Mouse (Mus musculus): ENCODE results near the gene Ccdc162.

Ccdc162 gene

DNA sequence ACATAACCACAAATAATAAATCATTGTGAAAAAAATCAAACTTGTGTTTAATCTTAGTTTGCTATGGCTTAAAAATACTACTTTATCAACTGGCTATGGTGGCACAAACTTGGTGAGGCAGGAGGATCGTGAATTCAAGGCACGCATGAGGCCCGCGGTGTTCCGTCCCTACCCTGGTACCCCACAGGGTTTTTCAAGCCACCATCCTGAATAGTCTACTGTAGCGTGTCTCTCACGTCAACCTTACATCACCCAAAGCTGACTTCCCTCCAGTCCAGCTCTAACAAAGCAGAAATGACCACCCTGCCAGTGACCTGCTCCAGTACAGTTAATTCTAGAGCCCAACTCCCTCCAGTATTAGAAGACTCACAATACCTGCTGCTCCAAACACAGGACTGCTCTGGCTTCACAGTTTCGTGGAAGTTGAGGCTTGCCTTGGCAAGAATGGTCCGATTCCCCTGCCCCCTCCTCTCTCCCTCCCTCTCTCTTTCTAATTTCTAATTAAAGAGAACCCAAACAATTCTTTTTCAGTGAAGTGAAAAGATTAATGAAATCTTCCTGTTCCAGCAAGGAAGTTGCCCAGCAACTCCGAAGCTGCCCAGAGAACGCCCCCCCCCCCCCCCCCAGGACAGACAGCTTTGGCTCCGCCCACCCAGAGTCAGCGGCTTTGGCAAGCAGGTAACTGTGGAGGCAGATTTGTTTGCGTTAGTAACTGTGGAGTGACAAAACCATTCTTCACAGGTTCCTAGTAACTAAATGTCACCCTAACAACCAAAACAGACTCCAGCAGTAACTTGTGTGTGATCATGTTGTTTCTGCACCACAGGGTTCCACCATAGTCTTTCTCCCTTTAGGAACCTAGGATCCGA is at the start of gene Ccdc162:
Ccdc162 (minus strand) TSS at position 606 of the 869 bp plus-strand sequence.
- in situ Hi-C loops (cut with MboI, MseI) = no loop called here

DNA sequence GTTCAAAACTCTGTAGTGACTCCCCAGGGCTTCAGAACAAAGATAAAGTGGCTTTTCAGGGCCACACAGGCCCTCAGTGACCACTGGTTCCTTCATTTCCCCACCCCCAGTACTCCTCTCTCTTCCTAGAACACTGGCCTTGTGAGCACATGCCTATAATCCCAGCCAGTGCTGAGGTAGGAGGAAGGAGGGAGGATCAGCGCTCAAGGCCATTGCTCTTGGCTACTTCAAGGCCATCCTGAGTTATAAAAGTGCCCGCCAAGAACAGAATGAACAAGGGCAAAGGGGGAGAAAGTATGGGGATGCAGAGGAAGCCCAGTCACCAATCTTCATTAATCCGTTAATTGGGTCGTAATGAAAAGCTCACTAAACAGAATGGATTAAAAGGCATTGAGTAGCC is 49.2 kb upstream of the Ccdc162 start:
- in situ Hi-C loops (cut with MboI, MseI) = no loop called here

DNA sequence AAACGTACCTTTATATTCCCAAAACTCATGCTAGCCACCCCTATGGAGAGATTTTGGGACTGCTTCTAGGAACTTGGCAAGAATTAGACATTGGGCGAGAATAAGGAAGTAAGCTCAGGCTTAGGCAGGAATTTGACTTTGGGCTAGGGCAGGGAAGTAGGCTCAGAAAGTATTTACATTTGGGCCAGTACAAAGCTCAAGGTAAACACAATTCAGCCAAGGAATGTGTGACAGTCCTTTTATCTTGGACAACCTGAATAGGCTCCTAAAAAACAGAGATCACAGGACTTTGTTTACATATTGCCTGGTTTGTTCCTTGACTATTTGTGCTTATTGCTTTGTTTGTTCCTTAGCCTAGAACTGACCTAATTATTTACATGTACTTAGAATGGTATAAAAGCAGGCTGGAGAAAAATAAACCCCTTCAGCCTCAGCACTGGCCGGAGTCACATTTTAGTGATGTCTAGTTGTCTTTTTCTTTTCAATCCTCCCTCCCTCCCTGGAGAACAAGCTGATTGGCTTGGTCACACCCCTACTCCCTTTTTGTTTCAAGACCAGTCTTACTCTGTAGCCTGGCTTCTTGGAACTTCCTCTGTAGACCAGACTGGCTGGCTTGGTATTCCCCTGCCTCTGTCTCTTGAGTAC is 47.4 kb upstream of the Ccdc162 start:
- in situ Hi-C loops (cut with MboI, MseI) = no loop called here

DNA sequence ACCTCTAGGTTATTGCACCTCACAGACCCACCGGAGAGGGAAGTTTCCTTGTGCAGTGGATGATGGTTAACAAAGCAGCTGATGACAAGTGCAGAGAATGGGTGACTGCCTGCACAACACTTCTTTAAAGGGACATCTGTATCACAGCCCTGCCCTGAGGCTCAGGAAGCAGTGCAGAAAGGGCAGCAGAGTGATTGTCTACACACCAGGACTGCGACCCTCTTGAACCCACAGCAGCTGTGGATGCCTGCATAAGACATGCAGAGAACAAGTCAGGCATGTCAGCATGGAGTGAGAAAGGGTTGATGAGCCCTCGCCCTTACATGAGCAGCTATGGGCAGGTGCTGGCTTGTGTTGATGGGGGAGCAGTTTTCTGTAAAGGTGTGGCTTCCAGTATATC is 44.4 kb upstream of the Ccdc162 start:
- in situ Hi-C loops (cut with MboI, MseI) = no loop called here

DNA sequence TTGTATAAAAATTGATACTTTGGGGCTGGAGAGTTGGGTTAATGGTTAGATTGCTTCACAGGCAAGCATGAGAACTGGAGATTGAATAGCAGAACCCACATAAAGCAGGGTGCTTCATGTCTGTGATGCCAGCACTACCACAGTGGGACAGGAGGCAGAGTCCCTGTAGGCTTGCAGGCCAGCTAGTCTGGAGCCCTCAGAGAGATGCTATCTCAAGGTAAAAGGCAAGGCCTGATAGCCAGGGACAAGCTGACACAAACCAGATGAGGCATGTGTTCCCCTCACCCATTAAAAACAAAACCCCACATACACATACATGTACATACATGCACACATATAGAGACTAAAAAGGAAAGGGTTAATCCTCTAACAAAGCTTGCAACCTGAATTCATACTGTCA is 41.6 kb upstream of the Ccdc162 start:
- in situ Hi-C loops (cut with MboI, MseI) = no loop called here

DNA sequence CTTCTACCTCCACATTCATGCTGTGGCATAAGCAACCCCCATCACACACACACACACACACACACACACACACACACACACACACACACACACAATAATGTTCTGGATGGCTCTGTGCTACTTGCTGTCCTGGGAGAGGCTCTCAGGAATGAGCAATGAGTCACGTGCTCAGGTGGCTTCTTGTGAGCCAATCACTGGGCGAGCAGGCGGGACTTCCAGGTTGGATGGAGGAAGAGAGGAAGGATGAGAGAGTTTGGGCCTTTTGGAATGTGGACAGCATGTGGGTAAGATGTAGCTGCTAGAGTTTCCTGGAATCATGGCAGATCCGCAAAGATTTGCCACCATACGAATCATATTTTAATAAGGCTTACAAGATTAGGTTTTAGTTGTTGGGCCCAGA is 40.8 kb upstream of the Ccdc162 start:
- in situ Hi-C loops (cut with MboI, MseI) = no loop called here

DNA sequence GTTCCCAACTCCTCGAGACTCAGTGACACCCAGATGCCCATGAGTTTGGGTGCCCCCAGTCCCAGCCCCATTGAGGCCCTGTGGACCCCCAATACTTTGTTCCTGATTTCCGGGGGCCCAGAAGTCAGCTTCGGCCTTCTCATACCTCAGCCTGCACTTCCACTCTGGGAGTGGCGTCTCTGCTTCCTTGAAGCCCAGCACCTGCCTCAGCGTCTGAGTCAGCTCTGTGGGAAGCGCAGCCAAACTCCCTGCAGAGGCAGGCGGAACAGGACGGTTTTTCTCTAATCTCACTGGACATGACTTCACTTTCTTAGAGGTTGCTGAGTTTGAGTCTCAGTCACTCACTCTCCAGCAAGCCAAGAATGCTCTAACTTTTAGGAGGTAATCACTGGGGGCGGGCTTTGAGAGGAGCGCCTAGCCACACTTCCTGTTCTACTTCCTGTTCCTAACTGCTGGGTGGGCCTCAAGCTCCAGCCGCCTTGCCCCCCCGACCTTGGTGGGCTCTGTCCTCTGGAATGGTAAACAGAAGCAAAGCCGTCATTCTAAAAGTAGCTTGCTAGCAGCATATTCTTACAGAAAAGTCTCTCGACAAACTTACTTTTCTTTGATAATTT is 35.5 kb upstream of the Ccdc162 start:
- in situ Hi-C loops (cut with MboI, MseI) = no loop called here

DNA sequence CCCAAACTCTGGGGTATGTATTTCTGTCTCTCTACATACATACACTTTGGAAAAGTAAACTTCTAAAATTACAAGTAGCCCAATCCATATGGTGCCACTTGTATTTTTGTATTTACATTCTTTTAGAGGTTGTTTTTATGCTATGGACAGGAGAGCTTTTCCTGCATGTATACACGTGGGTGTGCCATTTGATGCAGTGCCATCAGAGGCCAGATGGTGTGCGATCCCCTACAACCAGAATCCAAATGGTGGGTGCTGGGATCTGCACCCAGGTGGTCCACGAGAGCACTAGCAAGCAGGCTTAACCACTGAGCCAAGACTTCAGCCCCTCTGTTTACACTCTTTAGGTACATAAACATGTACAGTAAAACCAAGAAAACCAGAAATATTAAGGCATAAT is 32.9 kb upstream of the Ccdc162 start:
- in situ Hi-C loops (cut with MboI, MseI) = no loop called here

DNA sequence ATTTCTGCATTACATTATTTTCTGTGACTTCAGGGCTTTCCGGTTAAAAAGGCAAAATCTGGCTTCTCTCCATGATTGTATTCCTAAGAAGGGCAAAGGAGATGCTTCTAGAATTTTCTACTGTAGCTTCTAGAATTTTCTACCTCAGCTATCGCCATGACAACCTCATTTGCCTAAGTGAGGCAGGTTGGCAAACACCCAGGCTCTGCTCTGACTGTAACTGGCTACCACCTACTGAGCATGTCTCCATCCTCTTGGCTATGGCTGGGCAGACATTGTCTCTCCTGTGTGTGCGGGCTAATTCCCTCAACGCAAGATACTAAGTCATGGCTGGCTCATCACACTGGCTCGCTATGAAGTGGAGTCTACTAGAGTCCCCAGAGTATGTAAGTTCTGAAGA is 30.1 kb upstream of the Ccdc162 start:
- in situ Hi-C loops (cut with MboI, MseI) = no loop called here

DNA sequence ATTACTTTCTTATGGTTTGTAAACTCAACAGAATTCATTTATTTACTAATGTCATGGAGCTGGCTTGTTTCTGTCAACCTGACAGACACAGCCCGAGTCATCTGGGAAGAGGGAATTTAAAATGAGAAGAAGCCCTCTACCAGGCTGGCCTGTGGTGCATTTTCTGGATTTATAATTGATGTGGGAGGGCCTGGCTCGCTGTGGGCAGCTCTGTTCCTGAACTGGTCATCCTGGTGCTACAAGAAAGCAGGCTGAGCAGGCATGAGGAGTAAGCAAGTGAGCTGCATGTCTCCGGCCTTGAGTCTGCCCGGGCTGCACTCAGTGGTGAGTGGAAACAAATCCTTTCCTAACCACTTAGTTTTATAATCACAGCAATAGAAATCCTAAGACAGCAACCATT is 27.6 kb upstream of the Ccdc162 start:
- in situ Hi-C loops (cut with MboI, MseI) = no loop called here

DNA sequence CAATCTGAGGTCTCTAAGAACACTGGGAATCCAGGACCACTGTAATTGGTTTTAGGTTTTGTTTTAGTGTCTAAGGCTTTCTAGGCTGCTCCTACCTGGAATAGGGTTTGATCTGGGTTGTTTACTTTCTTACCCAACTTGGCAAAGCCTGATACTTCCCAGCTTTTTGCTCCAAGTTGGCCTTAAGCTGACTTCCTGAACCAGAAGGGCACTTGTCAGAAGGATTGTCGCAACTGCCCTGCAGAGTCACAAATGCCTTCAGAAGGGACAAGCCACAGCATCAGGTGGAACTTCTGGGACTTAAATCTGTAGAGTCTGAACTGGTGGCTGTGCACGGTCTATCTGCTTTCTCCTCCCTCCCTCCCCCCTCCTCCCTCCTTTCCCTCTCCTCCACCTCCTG is 23.8 kb upstream of the Ccdc162 start:
- in situ Hi-C loops (cut with MboI, MseI) = no loop called here

DNA sequence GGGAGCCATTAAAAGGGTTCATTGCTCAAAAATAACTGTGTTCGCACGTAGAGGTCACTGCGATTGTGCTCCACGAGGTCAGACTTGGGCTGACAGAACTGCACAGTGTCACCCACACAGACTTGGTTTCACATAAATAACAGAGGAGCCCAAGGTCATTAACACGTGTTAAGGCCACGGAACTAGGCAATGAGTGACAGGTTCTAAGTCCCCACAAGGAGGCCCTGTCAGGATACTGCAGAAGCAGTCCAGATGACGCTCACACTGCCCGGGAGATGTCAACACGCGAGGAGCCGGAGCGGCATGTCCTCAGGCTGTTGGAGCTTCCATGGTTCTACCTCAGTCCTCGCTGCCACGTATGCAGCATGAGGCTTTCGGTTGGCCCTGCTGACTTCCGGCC is 20.8 kb upstream of the Ccdc162 start:
- in situ Hi-C loops (cut with MboI, MseI) = no loop called here

DNA sequence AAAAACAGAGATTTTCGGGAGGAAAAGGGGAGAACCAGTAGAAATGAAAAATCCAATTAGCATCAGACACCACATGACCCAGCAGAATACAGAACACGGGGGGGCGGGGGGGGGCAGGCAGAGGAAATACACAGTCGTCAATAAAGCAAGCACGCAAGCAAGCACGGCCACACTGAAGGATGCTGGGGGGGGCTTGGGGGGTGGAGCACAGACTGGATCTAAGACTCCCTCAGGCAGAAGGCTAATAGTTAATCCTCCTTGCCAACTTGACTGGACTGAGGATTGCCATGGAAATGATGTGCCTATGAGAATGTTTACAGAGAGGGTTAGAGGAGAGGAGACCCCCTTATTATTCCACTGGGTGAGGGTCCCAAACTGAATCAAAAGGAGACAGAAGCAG is 19.0 kb upstream of the Ccdc162 start:
- in situ Hi-C loops (cut with MboI, MseI) = no loop called here

DNA sequence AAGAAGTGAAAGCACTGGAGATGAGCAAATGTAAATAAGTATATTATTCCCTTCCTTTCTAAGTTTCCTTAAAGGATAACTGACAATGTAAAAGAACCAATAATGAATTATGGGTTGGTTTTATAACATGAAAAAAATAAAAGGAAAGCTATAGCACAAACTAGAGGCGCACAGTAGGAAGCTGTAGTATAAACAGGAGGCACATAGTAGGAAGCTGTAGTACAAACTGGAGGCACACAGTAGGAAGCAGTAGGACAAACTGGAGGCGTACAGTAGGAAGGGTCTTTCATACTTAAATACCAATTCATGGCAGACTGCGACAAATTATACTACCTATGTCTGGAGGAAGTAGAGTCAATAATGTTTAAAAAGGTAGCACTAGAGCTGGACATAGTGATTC is 16.8 kb upstream of the Ccdc162 start:
- in situ Hi-C loops (cut with MboI, MseI) = no loop called here

DNA sequence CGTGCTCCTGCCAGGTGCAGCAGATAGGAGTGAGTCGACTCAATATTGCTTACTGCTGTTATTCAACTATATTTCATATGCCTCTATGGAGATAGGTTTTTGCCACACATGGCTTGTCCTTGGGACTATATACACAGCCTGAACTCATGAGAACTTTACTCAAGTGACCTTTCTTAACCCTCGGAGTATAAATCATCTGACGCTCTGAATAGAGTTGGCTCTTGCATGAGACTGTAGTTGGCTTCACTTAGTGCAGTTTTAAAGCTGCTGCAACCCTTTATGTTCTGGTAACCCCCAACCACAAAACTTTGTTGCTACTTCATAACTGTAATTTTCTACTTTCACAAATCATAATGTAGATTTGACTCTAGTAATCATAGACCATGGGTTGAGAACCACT is 15.5 kb upstream of the Ccdc162 start:
- in situ Hi-C loops (cut with MboI, MseI) = no loop called here

DNA sequence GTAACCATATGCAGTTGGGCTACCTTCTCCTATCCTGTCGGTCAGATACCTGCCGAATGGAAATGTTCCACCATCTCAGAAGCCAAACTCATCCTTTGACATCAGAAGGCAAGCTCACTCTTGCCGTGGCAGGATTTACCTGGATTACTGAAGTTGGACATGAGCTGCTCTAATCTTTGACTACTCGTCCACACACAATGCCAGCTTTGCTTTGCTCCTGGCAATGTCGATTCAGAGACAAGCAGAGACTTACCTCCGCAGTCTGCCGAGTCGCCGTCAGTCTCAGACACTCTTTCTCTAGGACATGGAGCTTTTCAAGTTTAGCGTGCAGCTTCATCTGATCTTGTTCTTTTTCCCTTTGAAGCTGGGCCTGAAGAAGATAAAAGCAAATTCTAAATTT is 14.3 kb upstream of the Ccdc162 start:
- in situ Hi-C loops (cut with MboI, MseI) = no loop called here

DNA sequence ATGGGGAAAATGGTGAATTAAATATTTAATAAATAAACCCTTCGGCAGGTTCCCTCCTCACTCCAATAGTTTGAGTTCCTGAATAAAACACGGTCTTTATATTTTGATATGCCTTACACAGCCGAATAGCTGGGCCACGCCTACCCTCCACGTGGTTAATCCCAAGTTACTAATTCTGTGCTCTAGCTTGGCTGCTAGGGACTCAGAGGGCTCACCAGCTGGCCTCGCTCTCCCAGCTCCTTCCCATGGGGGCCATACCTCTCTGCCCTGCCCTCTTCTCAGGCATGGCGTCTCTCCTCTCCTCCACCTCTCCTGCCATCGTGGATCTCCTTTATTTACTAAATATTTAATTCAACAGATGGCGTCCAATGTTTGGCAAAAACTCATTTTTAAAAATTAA is 9.8 kb upstream of the Ccdc162 start:
- in situ Hi-C loops (cut with MboI, MseI) = no loop called here

DNA sequence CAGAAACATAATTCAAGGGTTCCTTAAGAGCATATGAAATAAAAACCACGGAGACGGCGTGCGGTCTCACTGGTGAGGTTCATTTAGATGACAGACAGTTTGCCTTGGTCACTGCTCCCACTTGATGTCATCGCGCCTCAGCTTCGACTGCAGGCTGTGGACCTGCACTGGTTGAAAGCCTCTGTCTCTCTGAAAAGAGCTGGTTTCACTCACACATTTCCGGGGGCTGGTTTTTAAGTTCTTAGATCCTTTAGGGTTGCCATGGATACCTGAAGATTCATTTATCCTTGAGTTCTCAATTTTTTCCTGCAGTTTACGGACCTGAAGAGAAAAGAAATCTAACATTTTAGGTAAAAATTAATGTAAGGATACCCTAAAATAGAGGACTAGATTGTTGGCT is 3.2 kb upstream of the Ccdc162 start:
- in situ Hi-C loops (cut with MboI, MseI) = no loop called here

DNA sequence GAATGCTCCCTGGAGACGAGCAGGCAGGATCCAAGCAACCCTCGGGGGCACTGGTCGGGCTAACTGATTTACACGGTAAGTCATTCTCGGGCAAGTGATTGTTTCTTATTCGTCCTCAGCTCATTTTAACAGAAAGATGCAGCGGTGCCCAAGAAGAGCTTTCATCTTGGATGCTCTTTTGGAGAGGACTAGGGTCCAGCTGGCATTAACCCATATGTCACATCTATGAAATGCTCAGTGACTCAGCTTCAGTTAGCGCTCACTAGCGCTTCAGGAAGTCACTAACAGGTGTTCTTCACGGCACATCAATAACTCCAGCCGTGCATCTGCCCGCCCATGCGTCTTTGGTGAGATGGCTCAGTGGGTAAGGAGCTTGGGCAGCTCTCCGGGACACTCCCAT is 877 bp downstream of the Ccdc162 start:
- in situ Hi-C loops (cut with MboI, MseI) = no loop called here

DNA sequence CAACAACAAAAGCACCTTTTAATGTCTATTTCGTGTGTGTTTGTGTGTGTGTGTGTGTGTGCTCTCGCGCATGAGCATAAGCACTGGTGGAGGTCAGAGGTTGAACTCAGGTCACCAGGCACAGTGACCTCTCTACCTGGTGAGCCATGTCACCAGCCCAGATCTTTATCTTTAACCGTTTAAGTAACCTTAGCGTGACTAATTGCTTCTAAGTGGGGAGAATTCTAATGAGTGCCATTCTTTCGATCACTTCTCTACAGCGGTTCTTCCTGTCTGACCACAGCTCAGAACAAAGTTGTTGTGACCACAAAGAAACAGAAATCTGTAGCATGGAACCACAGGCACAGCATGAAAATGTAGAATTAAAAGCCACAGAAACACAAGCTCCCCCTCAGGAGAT is 5.0 kb downstream of the Ccdc162 start:
- in situ Hi-C loops (cut with MboI, MseI) = no loop called here

DNA sequence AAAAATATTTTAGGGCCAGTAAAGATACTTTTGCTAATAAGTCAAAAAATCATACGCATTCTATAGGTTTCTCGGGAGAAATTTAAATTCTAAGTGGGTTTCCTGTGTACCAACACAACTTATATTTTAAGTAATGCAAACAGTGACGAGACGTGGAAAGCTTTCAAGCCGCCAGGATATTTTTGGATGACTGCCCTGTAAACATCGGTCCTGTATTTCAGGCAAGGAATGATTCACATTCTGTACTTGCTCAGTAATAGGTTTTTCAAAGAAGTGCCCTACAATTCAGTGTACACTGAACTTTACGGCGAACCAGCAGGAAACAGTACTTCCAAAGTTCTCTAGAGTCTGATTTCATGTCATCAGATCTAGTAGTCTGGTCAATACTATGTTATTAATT is 5.7 kb downstream of the Ccdc162 start:
- in situ Hi-C loops (cut with MboI, MseI) = no loop called here

DNA sequence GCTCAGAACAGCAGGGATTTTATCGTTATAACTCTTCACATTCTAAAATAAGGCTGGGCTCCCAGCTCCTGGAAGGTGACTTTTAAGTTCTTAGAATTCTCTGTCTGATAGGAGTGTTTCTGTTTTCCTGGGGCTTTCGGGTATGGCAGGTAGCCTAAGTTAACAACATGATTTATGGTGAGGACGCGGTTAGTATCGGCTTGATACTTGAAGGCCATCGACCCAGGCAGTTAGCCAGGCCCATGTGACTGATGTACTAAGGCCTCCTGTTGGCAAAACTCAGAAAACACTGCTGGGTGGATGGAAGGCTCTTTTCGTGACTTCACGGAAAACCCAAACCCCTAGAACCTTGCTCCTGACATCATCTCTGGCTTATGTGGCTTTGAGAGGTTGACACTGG is 7.1 kb downstream of the Ccdc162 start:
- in situ Hi-C loops (cut with MboI, MseI) = no loop called here

DNA sequence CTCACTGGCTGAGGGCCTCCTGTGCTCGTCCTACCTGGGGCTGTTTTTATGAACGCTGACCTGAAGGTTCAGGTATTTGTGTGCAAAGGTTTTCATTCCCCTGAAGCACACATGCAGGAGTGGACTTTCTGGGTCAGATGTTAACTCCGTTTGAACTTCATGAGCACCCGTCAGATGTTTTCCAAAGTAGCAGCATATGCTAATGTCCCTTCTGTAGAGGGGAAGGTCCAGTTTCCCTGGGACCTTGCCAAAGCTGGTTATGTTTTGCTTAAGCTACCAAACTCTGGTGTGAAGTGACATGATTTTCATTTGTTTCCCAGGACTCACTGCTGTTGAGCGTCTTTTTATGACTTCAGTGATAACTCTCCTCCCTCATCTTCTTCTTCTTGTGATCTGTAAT is 16.8 kb downstream of the Ccdc162 start:
- in situ Hi-C loops (cut with MboI, MseI) = loop anchor here (25.0 kb wide), 1 partner anchor 687 kb away; no protein-coding TSS in a partner anchor
